Mouse (Mus musculus) adrenal gland, adult 18-20 months (tissue): ENCODE measurements around the gene Npr2. TPM values are rescaled to one million over a fixed set of nuclear protein-coding genes. Genes with fewer than 3 reads are reported as not detected.
"Not testable (repeated sequence)": the region's sequence is repeated elsewhere in the genome, so short reads cannot be mapped to it uniquely, and the experiment has no call there.

Experiments used
- DNase-seq, 2 experiments: peaks; one replicate each; pipeline ENCODE4 v3.0.0; 2021 to 2022; ENCODE audit warnings: low spot score in 2 of 2
- long read RNA-seq, 2 experiments: library from polyadenylated mRNA; stranded (forward); transcript quantifications; one replicate each; pipeline ENCODE4 v2.0.0; 2021
- total RNA-seq, 2 experiments: library from RNA; stranded (reverse); gene quantifications; 1 replicate in 1 of 2; 2 replicates in 1 of 2; pipeline ENCODE4 v1.2.3; 2021

The Npr2 gene
- 10 to 100 TPM; 24.9 to 42.4 TPM for total RNA-seq
- long read RNA-seq, experiment 1, transcript Npr2-201 (22 exons, 3,660 nt): major isoform, 18 of 34 reads
- long read RNA-seq, experiment 1, partial matches to known transcripts: 6 of 34 reads
- long read RNA-seq, experiment 1, other reads (novel, unspliced or antisense): 10 of 34 reads
- long read RNA-seq, experiment 2, transcript Npr2-201 (22 exons, 3,660 nt): major isoform, 11 of 15 reads
- long read RNA-seq, experiment 2, partial matches to known transcripts: 1 of 15 reads
- long read RNA-seq, experiment 2, other reads (novel, unspliced or antisense): 3 of 15 reads

DNA sequence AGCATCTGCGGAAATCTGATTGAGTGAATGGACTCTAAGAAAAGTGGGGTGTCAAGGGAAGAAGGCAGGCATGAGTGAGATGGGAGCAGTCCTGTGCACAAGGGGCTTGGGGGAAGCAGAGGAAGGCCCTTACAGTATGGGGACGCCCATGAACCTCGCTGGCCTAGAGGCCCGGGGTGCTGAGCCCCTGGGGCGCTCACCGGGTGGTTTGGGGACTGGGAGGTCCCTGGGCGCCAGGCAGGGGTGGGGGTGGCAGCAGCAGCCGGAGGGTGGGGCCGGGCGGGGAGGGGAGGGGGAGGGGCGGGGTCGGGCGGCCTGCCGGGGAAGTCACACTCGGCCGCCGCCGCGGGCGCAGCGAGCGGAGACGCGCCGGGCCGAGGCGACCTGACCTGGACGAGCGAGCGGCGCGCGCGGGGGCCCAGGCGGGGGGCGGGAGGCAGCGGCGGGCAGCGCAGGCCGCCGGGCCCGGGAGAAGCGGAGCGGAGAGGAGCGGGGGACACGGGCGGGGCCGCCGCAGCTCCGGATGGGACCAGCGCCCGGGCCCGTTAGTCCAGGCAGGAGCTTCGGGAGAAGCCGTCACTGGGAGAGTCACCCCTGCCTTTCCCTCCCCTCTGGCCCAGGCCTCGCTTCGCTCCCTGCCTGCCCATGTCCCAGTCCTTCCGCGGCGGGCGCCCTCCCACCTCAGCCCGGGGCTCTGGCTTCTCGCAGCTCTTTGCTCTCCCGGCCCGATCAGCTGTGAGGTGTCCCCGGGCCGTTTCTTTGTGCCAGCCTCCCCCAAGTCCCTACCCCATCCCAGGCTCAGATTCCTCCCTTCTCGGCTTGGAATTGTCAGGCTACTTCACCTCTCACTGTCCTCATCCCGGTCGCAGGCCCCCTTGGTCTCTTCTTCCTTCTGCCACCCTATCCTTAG lies at the start of gene Npr2:
Npr2 (plus strand) TSS at position 890 of the 910 bp plus-strand sequence.
- DNase-seq: peak; percentile 54 to 70

DNA sequence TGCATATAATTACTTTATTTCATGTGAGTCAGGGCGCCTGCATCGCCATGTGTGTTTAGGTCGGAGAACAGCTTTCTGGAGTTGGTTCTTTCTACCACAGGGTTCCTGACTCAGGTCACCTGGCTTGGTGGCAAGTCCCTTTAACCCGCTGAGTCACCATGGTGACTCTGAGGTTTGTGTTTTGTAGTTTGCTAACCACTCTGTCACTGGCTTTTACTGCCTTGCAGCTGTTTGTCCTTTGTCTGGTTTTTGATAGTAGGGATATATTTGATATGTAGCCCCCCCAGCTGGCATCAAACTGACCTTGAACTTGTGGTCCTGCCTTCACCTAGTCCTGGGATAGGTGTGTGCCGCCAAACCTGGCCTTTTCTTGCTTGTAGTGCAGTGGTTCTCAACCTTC lies 49.5 kb upstream of the Npr2 start:
- DNase-seq: no peak

DNA sequence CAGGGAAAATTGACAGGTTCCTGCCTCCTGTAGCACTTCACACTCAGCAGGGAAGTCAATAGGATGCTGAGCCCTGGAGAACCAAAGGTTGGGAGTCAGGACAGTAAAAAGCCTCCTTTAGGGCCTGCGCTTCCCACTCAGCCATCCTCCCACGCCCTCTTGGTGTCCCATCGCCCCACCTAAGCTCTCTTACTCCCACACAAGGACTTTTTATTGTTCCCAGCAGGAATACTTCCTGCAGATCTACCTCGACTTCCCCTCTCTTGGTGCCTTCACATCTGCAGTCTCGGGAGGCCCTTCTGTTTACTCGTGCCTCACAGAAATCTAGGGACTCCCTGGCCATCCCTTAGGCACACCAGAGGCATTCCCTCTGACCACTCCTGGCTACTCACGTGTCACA lies 48.3 kb upstream of the Npr2 start:
- no peak for DNase-seq

DNA sequence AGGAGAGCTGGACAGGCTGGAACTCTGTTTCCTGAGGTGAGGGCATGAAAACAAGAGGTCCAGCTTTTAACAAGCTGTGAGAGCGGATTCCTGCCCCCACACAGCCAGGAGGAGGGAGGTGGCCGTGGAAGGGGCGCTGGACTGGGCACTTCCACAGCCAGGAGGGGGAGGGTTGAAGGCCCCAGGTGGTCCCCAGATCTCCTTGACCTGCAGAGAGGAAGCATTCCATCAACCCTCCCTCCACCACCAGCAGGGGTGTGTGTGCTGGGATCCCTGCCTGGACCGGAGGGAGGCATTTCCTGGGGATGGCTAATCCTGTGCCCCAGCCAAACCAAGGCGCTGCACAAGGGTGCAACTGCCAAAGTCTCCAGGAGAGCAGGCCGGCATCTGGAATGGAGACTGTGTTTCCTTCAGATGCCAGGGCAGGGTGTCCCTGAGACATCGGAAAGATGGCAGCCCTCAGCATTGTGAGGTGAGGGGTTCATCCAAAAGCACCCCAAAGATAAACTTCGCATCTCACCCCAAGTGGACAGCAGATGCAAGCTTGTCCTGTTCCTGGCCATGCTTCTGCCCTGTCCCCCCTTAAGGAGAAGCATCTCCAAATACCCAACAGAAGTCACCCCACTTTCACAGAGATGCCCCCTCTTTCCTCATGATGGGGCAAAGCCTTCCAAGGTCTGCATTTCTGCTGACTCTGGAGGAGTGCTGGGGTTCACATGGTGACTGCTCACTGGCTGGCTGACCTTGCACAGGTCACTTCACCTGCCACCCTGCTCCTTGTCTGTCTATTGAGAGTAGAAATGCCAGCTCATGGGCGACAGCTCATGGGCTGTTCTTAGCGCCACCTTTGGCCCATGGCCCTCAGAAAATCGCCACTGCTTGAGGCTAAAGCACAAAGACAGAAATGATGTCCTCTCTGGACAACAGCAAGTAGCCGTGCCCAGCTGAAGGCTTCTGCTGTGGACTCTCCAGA lies 47.0 kb upstream of the Npr2 start, which contains the start of gene Msmp:
Msmp (minus strand) TSS at position 51 of the 973 bp plus-strand sequence.
- no peak for DNase-seq

GRCm38 (mm10) chr4:43585682-43586081 lies 46.1 kb upstream of the Npr2 start:
- DNase-seq: no peak

GRCm38 (mm10) chr4:43586411-43586810 lies 45.3 kb upstream of the Npr2 start:
- no peak for DNase-seq

GRCm38 (mm10) chr4:43587681-43588080 lies 44.1 kb upstream of the Npr2 start:
- DNase-seq: no peak

- no peak for DNase-seq
Observed at GRCm38 (mm10) chr4:43591543-43591942, 40.2 kb upstream of the Npr2 start.

DNA sequence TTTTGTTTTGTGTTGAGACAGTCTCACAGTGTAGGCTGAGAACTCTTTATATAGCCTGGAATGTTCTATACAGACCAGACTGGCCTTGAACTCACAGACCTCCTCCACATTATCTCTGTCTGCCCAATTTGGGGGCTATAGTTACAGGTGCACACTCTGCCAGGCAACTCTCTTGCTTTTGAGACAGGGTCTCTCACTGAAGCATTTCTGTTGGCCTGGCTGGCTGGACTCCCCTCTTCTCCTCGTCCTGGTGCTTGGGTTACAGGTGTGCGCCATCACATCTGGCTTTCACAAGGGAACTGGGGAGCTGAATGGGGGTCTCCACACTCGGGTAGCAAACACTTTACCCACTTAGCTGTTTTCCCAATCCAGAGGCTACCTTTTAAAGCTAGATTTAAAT lies 39.8 kb upstream of the Npr2 start:
- DNase-seq: no peak

GRCm38 (mm10) chr4:43593453-43593852 lies 38.3 kb upstream of the Npr2 start:
- no peak for DNase-seq

DNA sequence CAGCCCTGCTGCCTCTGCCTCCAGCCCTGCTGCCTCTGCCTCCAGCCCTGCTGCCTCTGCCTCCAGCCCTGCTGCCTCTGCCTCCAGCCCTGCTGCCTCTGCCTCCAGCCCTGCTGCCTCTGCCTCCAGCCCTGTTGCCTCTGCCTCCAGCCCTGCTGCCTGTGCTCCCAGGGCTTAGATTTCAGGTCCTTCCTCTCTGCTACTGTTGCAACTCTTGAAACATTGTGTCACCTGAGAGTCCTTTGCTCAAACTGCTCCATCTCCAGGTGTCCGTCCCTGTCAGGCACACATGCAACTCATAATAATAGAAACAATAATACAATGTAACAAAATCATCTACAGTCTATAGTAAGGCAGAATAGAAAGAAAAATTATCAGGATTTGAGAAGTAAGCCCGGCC lies 35.1 kb upstream of the Npr2 start:
- not testable (repeated sequence) for DNase-seq

DNA sequence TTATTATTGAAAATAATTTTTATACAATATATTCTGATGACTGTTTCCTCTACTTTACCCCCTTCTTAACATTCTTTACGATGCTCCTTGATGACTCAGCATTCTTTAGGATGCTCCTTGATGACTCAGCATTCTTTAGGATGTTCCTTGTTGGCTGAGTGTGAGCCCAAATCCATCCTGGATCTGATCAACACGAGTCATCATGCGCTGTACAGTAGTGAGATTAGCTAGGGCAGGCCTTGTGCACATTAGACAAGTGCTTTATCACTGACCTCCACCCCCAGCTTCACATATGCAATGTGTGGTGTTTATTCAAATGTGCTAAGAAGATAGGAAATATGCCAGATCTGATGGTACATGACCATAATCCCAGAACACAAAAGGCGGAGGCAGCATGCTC lies 33.5 kb upstream of the Npr2 start:
- DNase-seq: no peak

- no peak for DNase-seq
Observed at GRCm38 (mm10) chr4:43598650-43599380, 32.9 kb upstream of the Npr2 start.

- DNase-seq: no peak
Observed at GRCm38 (mm10) chr4:43600195-43600934, 31.4 kb upstream of the Npr2 start.

GRCm38 (mm10) chr4:43604099-43604498 lies 27.6 kb upstream of the Npr2 start:
- no peak for DNase-seq

DNA sequence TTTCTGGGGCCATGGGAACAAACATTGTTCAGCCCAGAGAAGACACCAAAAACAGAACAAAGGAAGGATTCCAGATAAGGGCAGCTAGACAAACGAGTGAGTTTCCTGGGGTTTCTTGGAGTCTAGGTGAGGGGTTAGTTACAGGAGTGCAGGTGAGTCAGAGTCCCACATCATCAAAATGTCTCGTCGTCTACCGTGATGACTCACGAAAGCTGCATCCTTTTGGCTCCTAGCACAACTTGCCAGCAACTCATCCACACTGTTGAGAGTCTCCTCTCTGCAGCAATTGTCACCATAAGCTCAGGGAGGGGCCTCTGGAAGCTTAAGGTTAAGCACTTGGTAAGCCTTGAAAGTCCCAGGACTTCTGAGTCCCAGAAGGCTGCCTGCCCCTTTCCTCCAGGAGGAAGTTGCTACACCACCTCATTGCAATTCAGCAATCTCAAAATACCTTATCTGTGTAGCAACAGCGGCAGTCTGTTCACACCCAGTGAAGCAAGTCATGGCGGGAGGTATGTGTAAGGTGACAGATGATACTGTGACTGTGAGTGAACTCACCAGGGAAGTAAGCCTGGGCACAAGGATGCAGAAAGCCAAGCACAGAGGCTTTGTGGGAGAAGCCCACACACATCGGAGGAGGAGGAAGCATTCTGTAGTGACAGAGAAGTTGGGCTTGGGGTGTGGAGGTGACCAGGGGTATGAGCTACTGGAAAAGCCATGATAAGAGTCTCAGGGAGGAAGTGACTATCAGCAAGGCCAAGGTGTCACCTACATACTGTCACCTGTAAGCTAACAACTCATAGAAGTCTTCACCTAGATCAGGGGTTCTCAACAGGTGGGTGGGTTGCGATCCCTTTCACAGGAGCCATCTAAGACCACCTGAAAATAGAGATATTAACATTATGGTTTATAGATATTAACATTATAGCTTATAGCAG lies 26.7 kb upstream of the Npr2 start:
- no peak for DNase-seq

GRCm38 (mm10) chr4:43612534-43612933 lies 19.2 kb upstream of the Npr2 start:
- DNase-seq: no peak

DNA sequence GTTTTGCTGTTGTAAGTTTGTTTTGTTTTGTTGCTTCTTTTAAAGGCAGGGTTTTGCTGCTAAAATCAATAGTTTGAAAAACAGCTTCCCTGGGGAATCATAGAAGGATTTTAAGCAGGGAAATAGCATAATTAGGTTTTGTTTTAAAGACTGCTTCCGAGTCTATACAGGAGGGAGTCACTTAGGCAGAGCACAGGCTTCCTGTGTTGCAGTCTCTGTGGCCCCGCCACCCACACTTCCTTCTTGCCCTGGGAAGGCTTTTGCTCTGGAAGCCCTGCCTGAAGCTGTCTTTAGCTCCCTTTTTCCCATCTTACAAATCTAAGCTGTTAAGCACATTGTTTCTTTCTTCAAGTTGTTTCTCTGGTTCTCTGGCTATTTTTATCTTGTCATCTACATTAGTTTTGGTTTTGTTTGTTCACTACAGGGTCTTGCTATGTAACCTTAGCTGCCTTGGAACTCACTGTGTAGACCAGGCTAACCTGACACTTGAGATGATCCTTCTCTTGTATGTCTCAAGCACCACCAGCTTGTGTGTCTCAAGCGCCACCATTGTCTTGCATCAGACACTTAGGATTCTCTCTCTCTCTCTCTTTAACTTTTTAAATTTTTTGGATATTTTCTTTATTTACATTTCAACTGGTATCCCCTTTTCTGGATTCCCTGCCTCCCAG lies 18.5 kb upstream of the Npr2 start:
- DNase-seq: no peak
